Mouse (Mus musculus): Measurements from ENCODE around the gene Hs6st2. TPM values are rescaled to one million over a fixed set of nuclear protein-coding genes. Genes with fewer than 3 reads are reported as not detected.

Gene Hs6st2
- total RNA-seq, 2 experiments from 2014 or later: not detected

GRCm38 (mm10) chrX:51590448-51591010, 91.1 kb downstream of the Hs6st2 start:
- ATAC-seq (replicated peaks; ENCODE audit: poor library complexity): no peak

GRCm38 (mm10) chrX:51585444-51585843, 96.2 kb downstream of the Hs6st2 start:
- ATAC-seq (replicated peaks; ENCODE audit: poor library complexity): no peak

GRCm38 (mm10) chrX:51581704-51582103, 100.0 kb downstream of the Hs6st2 start:
- no peak for ATAC-seq (replicated peaks; ENCODE audit: poor library complexity)

- no peak for ATAC-seq (replicated peaks; ENCODE audit: poor library complexity)
These were observed 119.8 kb downstream of the Hs6st2 start for GRCm38 (mm10) chrX:51561880-51562279.

- ATAC-seq (replicated peaks; ENCODE audit: poor library complexity): no peak
These were observed 142.0 kb downstream of the Hs6st2 start for GRCm38 (mm10) chrX:51539626-51540025.

- ATAC-seq (replicated peaks; ENCODE audit: poor library complexity): no peak
These were observed 144.6 kb downstream of the Hs6st2 start for GRCm38 (mm10) chrX:51537082-51537481.

GRCm38 (mm10) chrX:51535226-51535625, 146.4 kb downstream of the Hs6st2 start:
- no peak for ATAC-seq (replicated peaks; ENCODE audit: poor library complexity)

GRCm38 (mm10) chrX:51531136-51531535, 150.5 kb downstream of the Hs6st2 start:
- ATAC-seq (replicated peaks; ENCODE audit: poor library complexity): no peak

GRCm38 (mm10) chrX:51528601-51529000, 153.1 kb downstream of the Hs6st2 start:
- ATAC-seq (replicated peaks; ENCODE audit: poor library complexity): no peak

GRCm38 (mm10) chrX:51514831-51515230, 166.8 kb downstream of the Hs6st2 start:
- no peak for ATAC-seq (replicated peaks; ENCODE audit: poor library complexity)

GRCm38 (mm10) chrX:51506526-51506925, 175.1 kb downstream of the Hs6st2 start:
- no peak for ATAC-seq (replicated peaks; ENCODE audit: poor library complexity)

GRCm38 (mm10) chrX:51505691-51506090, 176.0 kb downstream of the Hs6st2 start:
- no peak for ATAC-seq (replicated peaks; ENCODE audit: poor library complexity)

GRCm38 (mm10) chrX:51503781-51504471, 177.7 kb downstream of the Hs6st2 start:
- ATAC-seq (replicated peaks; ENCODE audit: poor library complexity): no peak

GRCm38 (mm10) chrX:51497831-51498230, 183.8 kb downstream of the Hs6st2 start:
- no peak for ATAC-seq (replicated peaks; ENCODE audit: poor library complexity)

- ATAC-seq (replicated peaks; ENCODE audit: poor library complexity): no peak
These were observed 193.3 kb downstream of the Hs6st2 start for GRCm38 (mm10) chrX:51488374-51488773.

- no peak for ATAC-seq (replicated peaks; ENCODE audit: poor library complexity)
These were observed 212.2 kb downstream of the Hs6st2 start for GRCm38 (mm10) chrX:51469411-51469810.

- peak; percentile 82 for ATAC-seq (replicated peaks; ENCODE audit: poor library complexity)
These were observed 220.2 kb downstream of the Hs6st2 start for GRCm38 (mm10) chrX:51461413-51461812.

- ATAC-seq (replicated peaks; ENCODE audit: poor library complexity): no peak
These were observed 238.3 kb downstream of the Hs6st2 start for GRCm38 (mm10) chrX:51443366-51443765.

GRCm38 (mm10) chrX:51431706-51432105, 249.9 kb downstream of the Hs6st2 start:
- no peak for ATAC-seq (replicated peaks; ENCODE audit: poor library complexity)

- ATAC-seq (replicated peaks; ENCODE audit: poor library complexity): no peak
These were observed 256.6 kb downstream of the Hs6st2 start for GRCm38 (mm10) chrX:51425031-51425430.

- ATAC-seq (replicated peaks; ENCODE audit: poor library complexity): no peak
These were observed 271.4 kb downstream of the Hs6st2 start for GRCm38 (mm10) chrX:51410289-51410688.

GRCm38 (mm10) chrX:51397457-51397856, 284.2 kb downstream of the Hs6st2 start:
- peak; percentile 72 for ATAC-seq (replicated peaks; ENCODE audit: poor library complexity)

GRCm38 (mm10) chrX:51374670-51375069, 307.0 kb downstream of the Hs6st2 start:
- peak; percentile 74 for ATAC-seq (replicated peaks; ENCODE audit: poor library complexity)
